Mouse (Mus musculus) liver, embryonic 14.5 days (tissue): Measurements from ENCODE around the gene Ntng1. TPM values are rescaled to one million over a fixed set of nuclear protein-coding genes. Genes with fewer than 3 reads are reported as not detected.

ENCODE experiments used
- ATAC-seq: fragments of 200-750 bp; cut with Nextera tagmentation; 2 replicates; pipeline ENCODE4 v1.8.0; 2017; ENCODE audit warnings: moderate number of reproducible peaks, mild to moderate bottlenecking, moderate library complexity; ENCODE audit not compliant: insufficient read depth
- DNase-seq, 3 experiments: peaks; one replicate each; pipeline ENCODE4 v3.0.0-alpha.2; 2012 to 2013; ENCODE audit warnings: low read depth in 3 of 3, low spot score in 3 of 3
- H3K27ac ChIP-seq: fragments of 300-500 bp; sonication (generic); 2 replicates; pipeline ENCODE4 v1.5.1; 2014; ENCODE audit warnings: moderate library complexity, mild to moderate bottlenecking, control low read depth, inconsistent platforms
- H3K27me3 ChIP-seq: fragments of 300-500 bp; sonication (generic); 2 replicates; pipeline ENCODE4 v1.6.1; 2014; ENCODE audit warnings: mild to moderate bottlenecking, low read length, moderate library complexity; ENCODE audit not compliant: control insufficient read depth, insufficient read depth
- H3K36me3 ChIP-seq: fragments of 300-500 bp; sonication (generic); replicated peaks from 2 replicates; pipeline ENCODE4 v1.6.1; 2014; ENCODE audit warnings: low read depth; ENCODE audit not compliant: control insufficient read depth, insufficient read depth
- H3K4me1 ChIP-seq, 2 experiments: fragments of 200-500 bp in 1 of 2; fragments of 300-500 bp in 1 of 2; sonication (generic) in 1 of 2; replicated peaks; 2 replicates each; pipeline ENCODE4 v1.6.1; 2012 to 2014; ENCODE audit warnings: antibody characterized with exemption in 1 of 2, inconsistent platforms in 1 of 2, low read length in 1 of 2; ENCODE audit not compliant: control insufficient read depth in 2 of 2, insufficient read depth in 2 of 2
- H3K4me2 ChIP-seq: fragments of 300-500 bp; sonication (generic); 2 replicates; pipeline ENCODE4 v1.6.1; 2014; ENCODE audit warnings: low read depth, mild to moderate bottlenecking, control low read depth, moderate library complexity
- H3K4me3 ChIP-seq, 2 experiments: fragments of 200-500 bp in 1 of 2; fragments of 300-500 bp in 1 of 2; sonication (generic) in 1 of 2; 2 replicates each; pipeline ENCODE4 v1.5.1; 2012 to 2014; ENCODE audit warnings: low read depth in 2 of 2, low read length in 2 of 2, mild to moderate bottlenecking in 2 of 2, control low read depth in 1 of 2, inconsistent platforms in 1 of 2, moderate library complexity in 1 of 2; ENCODE audit not compliant: insufficient read depth in 1 of 2
- H3K9ac ChIP-seq: fragments of 300-500 bp; sonication (generic); replicated peaks from 2 replicates; pipeline ENCODE4 v1.6.1; 2014; ENCODE audit warnings: mild to moderate bottlenecking, control low read depth, moderate library complexity
- H3K9me3 ChIP-seq: fragments of 300-500 bp; sonication (generic); 2 replicates; pipeline ENCODE4 v1.6.1; 2016; ENCODE audit warnings: low read length, mixed read lengths; ENCODE audit not compliant: control insufficient read depth
- CTCF ChIP-seq: IDR thresholded peaks from 2 replicates; pipeline ENCODE4 v1.5.1; 2016; ENCODE audit warnings: antibody characterized with exemption, low read depth, control low read depth
- EP300 ChIP-seq: IDR thresholded peaks from 2 replicates; pipeline ENCODE4 v1.6.1; 2016; ENCODE audit warnings: antibody characterized with exemption, low read depth
- WGBS: fragments of 180-500 bp; shearing (Covaris S2); extraction: QIAGEN DNeasy Blood & Tissue Kit; methylation state at CpG from one replicate; pipeline ENCODE4 v1.1.7; 2014; ENCODE audit not compliant: insufficient replicate concordance; 5-methylcytosine and 5-hydroxymethylcytosine counted together
- polyA plus RNA-seq, 2 experiments: library from polyadenylated mRNA; depleted of rRNA in 1 of 2; stranded (reverse) in 1 of 2; unstranded in 1 of 2; fragments of >200 nt; fragmentation: Nextera tagmentation in 1 of 2; extraction: Ambion mirVana in 1 of 2; gene quantifications; 2 replicates each; pipeline versions ENCODE4 v1.2.1 to v1.2.3; 2012 to 2014

Ntng1 gene
- polyA plus RNA-seq, 2 experiments: 0.03 to 0.04 TPM

DNA sequence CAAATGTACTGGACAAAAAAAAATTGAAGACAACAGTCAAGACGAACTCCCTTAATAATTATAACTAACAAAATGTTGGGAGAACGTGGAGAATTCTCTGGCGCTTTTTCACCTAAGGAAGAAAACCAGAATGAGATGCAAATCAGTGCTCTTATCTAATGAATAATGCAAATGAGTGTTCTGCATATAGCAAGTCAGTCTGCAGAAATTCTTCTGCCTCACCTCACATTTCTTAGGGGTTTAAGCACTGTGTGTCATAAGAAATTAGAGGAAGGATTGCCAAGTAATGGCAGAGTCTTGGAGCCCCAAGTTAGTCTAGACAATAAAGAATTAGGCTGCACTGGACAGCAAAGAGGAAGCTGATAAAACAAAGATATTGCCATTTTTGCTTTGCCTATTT, 49.8 kb downstream of the Ntng1 start:
- H3K9ac ChIP-seq: no peak overlapping the region
- H3K4me2 ChIP-seq: no peak overlapping the region
- H3K36me3 ChIP-seq: no peaks in the 10 kb centered on the region
- no peaks in the 10 kb centered on the region for H3K9me3 ChIP-seq
- no peak for ATAC-seq
- 54% methylated on average over 3 of the region's 3 CpGs for WGBS
- no peaks in the 10 kb centered on the region for H3K4me1 ChIP-seq
- no peak overlapping the region for H3K27ac ChIP-seq
- no peak overlapping the region for H3K4me3 ChIP-seq
- TF ChIP-seq EP300: no peak
- TF ChIP-seq CTCF: no peak
- no peak for DNase-seq
- no peaks in the 10 kb centered on the region for H3K27me3 ChIP-seq

DNA sequence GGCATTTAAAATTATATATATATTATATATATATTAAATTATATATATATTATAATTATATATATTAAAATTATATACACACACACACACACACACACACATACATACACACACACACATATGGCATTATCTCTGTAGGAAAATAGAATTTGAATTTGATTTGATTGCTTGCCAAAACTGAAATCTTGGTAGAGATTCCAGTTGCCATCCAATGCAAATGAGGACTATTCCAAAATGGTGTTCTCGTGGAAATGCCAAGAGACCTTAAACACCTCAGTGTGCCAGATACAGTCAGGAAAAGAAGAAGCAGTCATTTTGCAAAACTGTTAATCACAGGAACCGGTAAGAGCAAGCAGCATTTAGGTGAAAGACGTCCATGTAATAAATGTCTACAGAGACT, 51.3 kb downstream of the Ntng1 start:
- no peak for DNase-seq
- no peak for ATAC-seq
- Histone ChIP-seq H3K9ac (no peak overlapping the region), H3K9me3 (no peaks in the 10 kb centered on the region), H3K36me3 (no peaks in the 10 kb centered on the region), H3K4me2 (no peak overlapping the region), H3K27ac (no peak overlapping the region), H3K27me3 (no peaks in the 10 kb centered on the region), H3K4me3 (no peak overlapping the region), H3K4me1 (no peaks in the 10 kb centered on the region)
- no peak for TF ChIP-seq EP300
- no peak for TF ChIP-seq CTCF
- 63% methylated on average over 3 of the region's 3 CpGs for WGBS

DNA sequence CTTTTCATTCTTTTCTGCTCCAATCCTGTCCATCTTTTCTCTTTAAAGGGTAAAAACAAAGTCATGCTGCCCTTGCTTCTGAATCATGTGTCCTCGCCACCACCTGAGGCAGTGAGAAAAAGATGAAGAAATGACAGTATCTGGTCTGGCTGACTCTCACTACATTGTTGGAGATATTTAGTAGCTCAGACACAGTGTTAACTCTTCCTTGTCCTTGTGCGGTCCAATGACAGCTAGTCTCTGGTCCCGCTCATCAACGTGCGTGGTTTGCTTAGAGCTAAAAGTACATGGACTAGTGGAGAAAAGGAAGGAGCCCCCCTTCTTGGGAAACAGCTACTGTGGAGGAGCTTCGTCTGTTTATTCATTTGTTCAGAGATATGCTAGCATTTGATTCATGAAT, 56.6 kb downstream of the Ntng1 start:
- ATAC-seq (no peak), DNase-seq (no peak)
- Histone ChIP-seq H3K9ac (no peak overlapping the region), H3K27ac (no peak overlapping the region), H3K36me3 (no peaks in the 10 kb centered on the region), H3K27me3 (no peaks in the 10 kb centered on the region), H3K4me3 (no peak overlapping the region), H3K4me2 (no peak overlapping the region), H3K9me3 (no peaks in the 10 kb centered on the region), H3K4me1 (no peaks in the 10 kb centered on the region)
- WGBS: 54% methylated on average over 6 of the region's 6 CpGs
- TF ChIP-seq EP300 (no peak), CTCF (no peak)

DNA sequence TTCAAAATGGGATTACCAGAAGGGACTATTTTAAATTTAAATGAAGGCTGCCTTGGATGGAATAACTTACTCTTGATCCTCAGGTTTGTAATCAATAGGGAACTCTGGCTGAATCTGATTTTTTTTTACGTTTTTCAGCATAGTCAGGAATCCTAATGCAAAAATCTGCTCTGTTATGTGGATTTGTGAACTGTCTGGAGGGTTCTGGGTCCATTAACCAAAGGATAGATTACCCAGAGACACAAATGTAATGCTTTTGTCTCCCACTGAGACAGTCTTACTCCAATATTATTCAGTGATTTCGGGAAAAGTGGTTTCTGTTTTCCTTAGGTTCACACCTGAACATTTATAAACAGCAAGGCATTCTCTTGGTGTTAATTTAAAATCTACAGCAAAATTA, 58.5 kb downstream of the Ntng1 start:
- DNase-seq (no peak), ATAC-seq (no peak)
- 27% methylated on average over 2 of the region's 2 CpGs for WGBS
- H3K9me3 ChIP-seq: no peaks in the 10 kb centered on the region
- no peaks in the 10 kb centered on the region for H3K27me3 ChIP-seq
- H3K4me3 ChIP-seq: no peak overlapping the region
- H3K4me2 ChIP-seq: no peak overlapping the region
- H3K36me3 ChIP-seq: no peaks in the 10 kb centered on the region
- TF ChIP-seq EP300 (no peak), CTCF (no peak)
- H3K27ac ChIP-seq: no peak overlapping the region
- no peaks in the 10 kb centered on the region for H3K4me1 ChIP-seq
- no peak overlapping the region for H3K9ac ChIP-seq

- no peak overlapping the region for H3K27ac ChIP-seq
- H3K4me3 ChIP-seq: no peak overlapping the region
- no peaks in the 10 kb centered on the region for H3K9me3 ChIP-seq
- no peaks in the 10 kb centered on the region for H3K27me3 ChIP-seq
- 54% methylated on average over 6 of the region's 6 CpGs for WGBS
- TF ChIP-seq CTCF (no peak), EP300 (no peak)
- H3K4me1 ChIP-seq: no peaks in the 10 kb centered on the region
- ATAC-seq (no peak), DNase-seq (no peak)
- no peak overlapping the region for H3K4me2 ChIP-seq
- no peaks in the 10 kb centered on the region for H3K36me3 ChIP-seq
- no peak overlapping the region for H3K9ac ChIP-seq
Measured at GRCm38 (mm10) chr3:110064709-110065256, 79.0 kb downstream of the Ntng1 start.
